Mouse (Mus musculus): ENCODE results near the gene Chac2. TPM values are rescaled to one million over a fixed set of nuclear protein-coding genes. Genes with fewer than 3 reads are reported as not detected.

The Chac2 gene
- polyA plus RNA-seq, 1 experiment from 2014 or later, result 13.0 TPM

GRCm38 (mm10) chr11:30953469-30954154 is 32.5 kb downstream of the Chac2 start:
- Histone ChIP-seq H3K9me3 (ENCODE audit: control insufficient read depth) (no peaks in the 10 kb centered on the region), H3K4me1 (replicated peaks; ENCODE audit: control insufficient read depth, insufficient read depth, low read length) (no peaks in the 10 kb centered on the region), H3K27ac (ENCODE audit: low read depth, low read length) (peak overlapping the region; percentile 68; the same call in 1 of the 2 replicates), H3K36me3 (ENCODE audit: control insufficient read depth, insufficient read depth) (peaks cover 20% of the 10 kb centered on the region; the same call in 1 of the 2 replicates), H3K4me2 (replicated peaks; ENCODE audit: low read depth) (peak overlapping the region; percentile 80), H3K27me3 (replicated peaks; ENCODE audit: control insufficient read depth, insufficient read depth, low read length) (no peaks in the 10 kb centered on the region), H3K9ac (ENCODE audit: low read depth, low read length) (peak overlapping the region; percentile 72), H3K4me3 (ENCODE audit: low read depth, low read length) (peak overlapping the region; percentile 70)
- peak; percentile 34; the same call in 1 of the 2 replicates for TF ChIP-seq CTCF (IDR thresholded peaks at IDR 0.05; ENCODE audit: low read depth)
- ATAC-seq, result peak; percentile 81
- under 1% methylated on average over 24 of the region's 32 CpGs for WGBS

- H3K36me3 ChIP-seq (ENCODE audit: control insufficient read depth, insufficient read depth), result peaks cover 26% of the 10 kb centered on the region; the same call in 1 of the 2 replicates
- H3K27ac ChIP-seq (ENCODE audit: low read depth, low read length), result no peak overlapping the region
- no peaks in the 10 kb centered on the region for H3K4me1 ChIP-seq (replicated peaks; ENCODE audit: control insufficient read depth, insufficient read depth, low read length)
- peak overlapping the region; percentile 70; the same call in 1 of the 2 replicates for H3K4me3 ChIP-seq (ENCODE audit: low read depth, low read length)
- H3K9me3 ChIP-seq (ENCODE audit: control insufficient read depth), result no peaks in the 10 kb centered on the region
- no peaks in the 10 kb centered on the region for H3K27me3 ChIP-seq (replicated peaks; ENCODE audit: control insufficient read depth, insufficient read depth, low read length)
- no peak for TF ChIP-seq CTCF (IDR thresholded peaks at IDR 0.05; ENCODE audit: low read depth)
- 25% methylated on average over 5 of the region's 5 CpGs for WGBS
- H3K9ac ChIP-seq (ENCODE audit: low read depth, low read length), result peak overlapping the region; percentile 72; the same call in 1 of the 2 replicates
- peak overlapping the region; percentile 80 for H3K4me2 ChIP-seq (replicated peaks; ENCODE audit: low read depth)
- no peak for ATAC-seq
Measured at GRCm38 (mm10) chr11:30952829-30953228, 33.3 kb downstream of the Chac2 start.

GRCm38 (mm10) chr11:30943522-30943921 is 42.6 kb downstream of the Chac2 start:
- Histone ChIP-seq H3K9ac (ENCODE audit: low read depth, low read length) (no peak overlapping the region), H3K4me1 (replicated peaks; ENCODE audit: control insufficient read depth, insufficient read depth, low read length) (no peaks in the 10 kb centered on the region), H3K36me3 (ENCODE audit: control insufficient read depth, insufficient read depth) (peaks cover 62% of the 10 kb centered on the region), H3K4me2 (replicated peaks; ENCODE audit: low read depth) (no peak overlapping the region), H3K27ac (ENCODE audit: low read depth, low read length) (no peak overlapping the region), H3K27me3 (replicated peaks; ENCODE audit: control insufficient read depth, insufficient read depth, low read length) (no peaks in the 10 kb centered on the region), H3K9me3 (ENCODE audit: control insufficient read depth) (no peaks in the 10 kb centered on the region), H3K4me3 (ENCODE audit: low read depth, low read length) (no peak overlapping the region)
- 95% methylated on average over 2 of the region's 2 CpGs for WGBS
- ATAC-seq, result no peak
- no peak for TF ChIP-seq CTCF (IDR thresholded peaks at IDR 0.05; ENCODE audit: low read depth)

GRCm38 (mm10) chr11:30928498-30928897 is 57.7 kb downstream of the Chac2 start:
- 88% methylated on average over 1 of the region's 1 CpGs for WGBS
- Histone ChIP-seq H3K9me3 (ENCODE audit: control insufficient read depth) (no peaks in the 10 kb centered on the region), H3K4me3 (ENCODE audit: low read depth, low read length) (no peak overlapping the region), H3K36me3 (ENCODE audit: control insufficient read depth, insufficient read depth) (peaks cover 22% of the 10 kb centered on the region), H3K4me1 (replicated peaks; ENCODE audit: control insufficient read depth, insufficient read depth, low read length) (no peaks in the 10 kb centered on the region), H3K4me2 (replicated peaks; ENCODE audit: low read depth) (no peak overlapping the region), H3K27ac (ENCODE audit: low read depth, low read length) (no peak overlapping the region), H3K27me3 (replicated peaks; ENCODE audit: control insufficient read depth, insufficient read depth, low read length) (no peaks in the 10 kb centered on the region), H3K9ac (ENCODE audit: low read depth, low read length) (no peak overlapping the region)
- no peak for TF ChIP-seq CTCF (IDR thresholded peaks at IDR 0.05; ENCODE audit: low read depth)
- ATAC-seq, result no peak

- H3K4me3 ChIP-seq (ENCODE audit: low read depth, low read length), result no peak overlapping the region
- no peak overlapping the region for H3K4me2 ChIP-seq (replicated peaks; ENCODE audit: low read depth)
- no peaks in the 10 kb centered on the region for H3K9me3 ChIP-seq (ENCODE audit: control insufficient read depth)
- no peak for ATAC-seq
- H3K27me3 ChIP-seq (replicated peaks; ENCODE audit: control insufficient read depth, insufficient read depth, low read length), result no peaks in the 10 kb centered on the region
- no peak for TF ChIP-seq CTCF (IDR thresholded peaks at IDR 0.05; ENCODE audit: low read depth)
- no peak overlapping the region for H3K27ac ChIP-seq (ENCODE audit: low read depth, low read length)
- H3K4me1 ChIP-seq (replicated peaks; ENCODE audit: control insufficient read depth, insufficient read depth, low read length), result no peaks in the 10 kb centered on the region
- H3K36me3 ChIP-seq (ENCODE audit: control insufficient read depth, insufficient read depth), result peaks cover 23% of the 10 kb centered on the region
- no peak overlapping the region for H3K9ac ChIP-seq (ENCODE audit: low read depth, low read length)
Measured at GRCm38 (mm10) chr11:30928079-30928478, 58.1 kb downstream of the Chac2 start.

Other genes starting within 250 kb of the Chac2 start
- gene Psme4, start 214.6 kb downstream of the Chac2 start, polyA plus RNA-seq (2015; fragmentation: Nextera tagmentation; extraction: Ambion mirVana), result 13.5 and 13.8 TPM in 2 replicates
- 0.14 and 0.23 TPM in 2 replicates for gene Gpr75, start 101.0 kb downstream of the Chac2 start, polyA plus RNA-seq (2015; fragmentation: Nextera tagmentation; extraction: Ambion mirVana)
- 11.1 and 11.3 TPM in 2 replicates for gene Asb3, start 100.9 kb downstream of the Chac2 start, polyA plus RNA-seq (2015; fragmentation: Nextera tagmentation; extraction: Ambion mirVana)
- gene Erlec1, start 32.0 kb downstream of the Chac2 start, polyA plus RNA-seq (2015; fragmentation: Nextera tagmentation; extraction: Ambion mirVana), result 12.7 and 13.2 TPM in 2 replicates
- gene Gm17332, start 196.1 kb upstream of the Chac2 start, polyA plus RNA-seq (2015; fragmentation: Nextera tagmentation; extraction: Ambion mirVana), result not detected in 2 replicates

Data from intestine, postnatal 0 days (tissue).